Mouse (Mus musculus) thymus, postnatal 36 days (tissue): ENCODE measurements around the gene Mipep.

Source experiments
- DNase-seq, 2 experiments: peaks; one replicate each; pipeline ENCODE4 v3.0.0; 2022; ENCODE audit warnings: mixed read lengths in 2 of 2

Mipep gene

GRCm38 (mm10) chr14:60805871-60806270 lies 21.5 kb downstream of the Mipep start:
- DNase-seq, result no peak

DNA sequence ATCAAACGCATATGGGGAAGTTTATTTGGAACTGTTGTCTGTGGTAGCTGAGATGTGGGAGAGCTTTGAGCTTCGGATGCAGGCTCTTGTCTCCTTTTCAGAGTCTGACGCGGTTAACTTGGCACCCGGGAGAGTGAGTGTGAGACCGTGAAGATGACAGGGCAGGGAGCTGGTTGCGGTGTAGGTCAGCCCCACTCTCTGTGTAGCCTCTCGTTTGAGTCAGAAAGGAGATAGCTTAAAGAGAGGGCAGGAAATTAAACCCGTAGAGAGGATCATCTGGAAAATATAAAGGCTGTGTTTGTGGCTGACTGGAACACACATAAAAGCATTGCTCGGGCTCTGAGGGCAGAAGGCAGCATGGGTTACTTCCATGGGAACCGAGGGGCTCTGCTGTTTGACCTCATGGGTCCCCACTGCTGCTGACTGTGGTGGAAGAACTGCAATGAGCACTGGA lies 22.5 kb downstream of the Mipep start:
- DNase-seq, result no peak

- DNase-seq, result no peak
Measured at GRCm38 (mm10) chr14:60809881-60810280, 25.5 kb downstream of the Mipep start.

DNA sequence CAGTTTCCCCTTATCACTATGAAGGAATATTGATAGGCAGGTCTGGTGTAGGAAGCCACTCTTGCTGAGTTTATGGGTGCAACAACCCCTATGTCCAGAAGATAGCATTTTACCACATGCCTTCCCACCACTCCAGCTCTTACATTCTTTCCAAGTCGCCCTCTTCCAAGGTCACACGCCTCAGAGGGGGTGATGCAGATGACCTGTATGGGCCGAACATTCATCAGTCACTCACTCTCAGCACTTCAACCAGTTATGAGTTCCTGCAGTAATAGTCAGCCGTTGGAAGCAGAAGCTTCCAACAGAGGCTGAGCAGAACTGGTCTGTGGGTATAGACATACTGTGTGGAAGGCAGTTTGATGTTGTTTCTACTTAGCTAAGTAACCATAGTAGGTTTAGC lies 27.2 kb downstream of the Mipep start:
- no peak for DNase-seq

GRCm38 (mm10) chr14:60815098-60815497 lies 30.7 kb downstream of the Mipep start:
- no peak for DNase-seq

- DNase-seq, result no peak
Measured at GRCm38 (mm10) chr14:60818045-60818444, 33.7 kb downstream of the Mipep start.

GRCm38 (mm10) chr14:60830096-60830495 lies 45.7 kb downstream of the Mipep start:
- no peak for DNase-seq

DNA sequence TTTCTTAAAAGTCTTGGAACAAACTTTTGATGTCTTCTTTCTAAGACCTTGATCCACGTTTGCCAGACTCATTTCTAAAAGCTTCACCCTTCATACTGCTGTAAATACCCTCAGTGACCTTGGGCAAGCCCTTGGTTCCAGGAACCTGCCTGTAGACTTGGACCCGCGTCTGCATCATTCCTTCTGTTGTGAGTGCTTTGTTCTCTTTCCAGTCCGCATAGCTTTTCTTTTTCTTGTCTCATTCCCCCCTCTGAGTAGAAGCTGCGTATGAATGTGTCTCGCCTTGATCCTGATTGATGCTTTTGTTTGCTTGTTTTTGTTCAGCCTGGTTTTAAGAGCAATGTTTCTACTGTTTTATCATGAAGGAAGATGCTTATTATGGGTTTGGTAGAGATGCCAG lies 52.3 kb downstream of the Mipep start:
- DNase-seq, result no peak

DNA sequence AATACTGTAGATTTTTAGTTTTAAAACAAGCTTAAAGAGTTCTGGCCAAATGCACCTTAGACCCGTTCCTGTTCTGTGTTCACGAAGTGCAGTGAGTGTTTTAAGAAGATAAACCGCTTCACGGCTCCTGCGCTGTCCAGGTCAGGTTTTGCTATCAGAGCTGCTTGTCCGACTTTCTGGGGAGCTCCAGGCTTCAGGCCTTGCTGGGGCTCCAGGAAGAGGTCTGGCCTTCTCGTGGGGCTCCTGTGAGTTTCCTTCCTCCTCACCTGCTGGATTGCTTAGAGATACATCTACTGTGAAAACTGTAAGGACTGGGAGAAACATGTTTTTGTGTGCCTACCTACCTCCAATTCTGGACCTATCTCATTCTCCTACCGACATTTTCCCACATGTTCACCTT lies 55.3 kb downstream of the Mipep start:
- no peak for DNase-seq

DNA sequence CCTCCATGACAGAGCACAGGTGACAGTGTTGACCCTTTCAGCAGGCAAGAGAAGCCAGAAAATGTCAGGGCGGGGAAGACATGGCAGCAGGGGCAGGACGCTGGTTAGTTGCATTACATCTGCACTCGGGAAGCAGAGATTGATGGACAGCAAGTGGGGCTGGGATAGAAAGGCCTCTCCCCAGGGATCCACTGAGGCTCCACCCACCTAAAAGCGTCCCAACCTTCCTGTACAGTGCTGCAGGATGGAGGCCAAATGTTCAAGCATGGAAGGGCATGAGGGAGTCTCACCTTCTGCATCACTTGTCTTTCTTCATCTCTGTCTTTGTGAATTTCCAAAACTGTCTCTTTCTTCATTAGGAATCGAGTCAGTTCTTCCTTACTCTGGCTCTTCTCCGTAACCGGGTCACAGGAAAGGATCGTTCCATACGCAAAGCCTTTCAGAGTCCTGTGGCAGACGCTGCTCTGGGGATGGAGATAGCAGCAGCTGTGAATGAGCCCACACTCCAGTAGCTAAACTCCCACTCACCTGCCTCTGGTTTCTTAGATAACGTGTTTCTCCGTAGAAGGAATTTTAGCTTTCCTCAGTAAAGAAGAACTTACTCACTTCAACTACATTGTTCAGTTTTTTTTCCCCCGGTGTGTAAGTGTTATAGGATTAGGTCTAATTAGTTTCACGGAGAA lies 57.7 kb downstream of the Mipep start:
- no peak for DNase-seq

DNA sequence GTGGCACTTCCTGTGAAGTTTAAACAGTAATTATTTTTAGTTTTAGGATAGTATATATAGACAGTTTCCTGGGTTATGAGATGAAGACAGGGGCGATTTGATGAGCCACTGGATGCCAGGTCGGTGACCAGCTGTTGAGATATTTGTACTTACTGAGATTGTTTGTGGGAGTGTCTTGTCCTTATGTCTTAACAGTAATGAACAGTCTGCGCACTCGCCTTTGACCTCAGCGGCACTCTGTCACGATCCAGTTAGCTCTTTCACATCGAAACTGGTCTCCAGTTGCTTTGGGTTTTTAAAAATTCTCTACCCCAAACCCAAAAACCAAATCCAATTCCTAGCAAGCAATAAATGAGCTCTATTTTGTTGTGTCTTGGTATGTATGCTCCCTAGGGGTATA lies 59.2 kb downstream of the Mipep start:
- DNase-seq, result no peak

DNA sequence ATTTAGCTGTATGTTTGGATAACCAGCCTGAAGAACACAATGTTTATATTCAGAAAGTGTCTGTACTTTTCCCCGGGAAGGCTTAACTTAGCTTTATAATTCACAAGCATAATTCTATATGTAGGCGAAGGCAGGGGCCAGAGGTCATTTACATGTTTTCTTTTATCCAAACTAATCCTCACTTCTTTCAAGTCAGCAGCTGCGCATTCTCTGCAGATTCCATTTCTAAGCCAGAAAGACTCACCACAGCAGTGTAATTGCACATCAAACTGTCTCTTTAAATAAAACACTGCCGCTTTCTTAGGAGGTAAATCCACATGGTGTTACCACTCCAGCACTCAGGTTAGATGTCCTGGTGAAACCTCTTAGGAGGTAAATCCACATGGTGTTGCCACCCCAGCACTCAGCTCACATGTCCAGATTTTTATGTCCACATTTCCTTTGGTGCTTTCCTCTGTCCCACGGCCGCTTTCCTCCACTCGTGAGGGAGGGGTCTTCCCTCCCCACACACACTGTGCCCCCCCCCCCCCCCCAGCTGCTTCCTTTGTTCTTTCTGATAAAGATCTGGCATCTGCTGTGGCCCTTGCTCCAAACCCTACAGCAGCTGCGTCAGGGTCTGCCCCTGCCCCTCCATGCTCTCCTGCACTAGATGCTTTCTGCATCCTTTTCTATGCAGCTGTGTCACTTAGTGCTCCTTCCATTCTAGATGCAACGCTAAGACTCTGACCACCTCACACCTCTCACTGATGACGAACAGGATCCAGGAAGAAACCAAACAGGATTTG lies 61.1 kb downstream of the Mipep start:
- DNase-seq, result no peak

DNA sequence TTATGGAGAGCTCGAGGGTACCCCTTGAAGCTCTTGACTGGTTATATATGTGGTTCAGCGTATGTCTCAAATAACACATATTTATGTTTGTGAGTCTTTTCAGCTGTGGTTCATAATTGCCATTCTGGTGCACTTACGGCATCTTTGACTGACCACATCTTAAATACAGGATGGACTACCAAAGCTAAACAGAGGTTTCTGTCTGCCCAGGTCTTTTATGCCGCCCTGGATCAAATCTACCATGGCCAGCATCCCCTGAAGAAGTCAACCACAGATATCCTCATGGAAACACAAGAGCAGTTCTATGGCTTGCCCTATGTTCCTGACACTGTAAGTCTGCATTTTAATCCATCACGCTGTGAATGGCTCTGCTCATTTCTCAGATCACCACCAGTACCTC lies 61.8 kb downstream of the Mipep start:
- no peak for DNase-seq

GRCm38 (mm10) chr14:60848194-60848593 lies 63.8 kb downstream of the Mipep start:
- no peak for DNase-seq

DNA sequence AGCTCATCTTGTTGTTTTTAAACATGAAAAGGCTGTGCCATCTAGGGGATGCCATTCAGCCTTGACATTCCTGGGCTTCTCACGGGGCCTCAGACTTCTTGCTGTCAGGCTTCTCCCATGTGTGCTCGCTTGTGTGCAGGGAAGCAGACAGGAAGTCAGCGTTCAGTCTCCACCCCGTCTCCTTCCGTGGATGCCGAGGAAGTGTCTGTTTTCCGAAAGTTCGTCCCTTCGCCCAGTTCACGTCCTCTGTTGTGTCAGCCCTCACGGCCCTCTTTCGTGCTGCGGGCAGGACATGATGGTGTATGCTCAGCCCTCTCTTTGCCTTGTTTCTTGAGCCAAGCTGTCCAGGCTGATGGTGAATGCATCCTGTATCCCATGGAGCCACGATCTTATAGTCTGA lies 65.7 kb downstream of the Mipep start:
- DNase-seq, result no peak

GRCm38 (mm10) chr14:60851632-60852031 lies 67.3 kb downstream of the Mipep start:
- no peak for DNase-seq

DNA sequence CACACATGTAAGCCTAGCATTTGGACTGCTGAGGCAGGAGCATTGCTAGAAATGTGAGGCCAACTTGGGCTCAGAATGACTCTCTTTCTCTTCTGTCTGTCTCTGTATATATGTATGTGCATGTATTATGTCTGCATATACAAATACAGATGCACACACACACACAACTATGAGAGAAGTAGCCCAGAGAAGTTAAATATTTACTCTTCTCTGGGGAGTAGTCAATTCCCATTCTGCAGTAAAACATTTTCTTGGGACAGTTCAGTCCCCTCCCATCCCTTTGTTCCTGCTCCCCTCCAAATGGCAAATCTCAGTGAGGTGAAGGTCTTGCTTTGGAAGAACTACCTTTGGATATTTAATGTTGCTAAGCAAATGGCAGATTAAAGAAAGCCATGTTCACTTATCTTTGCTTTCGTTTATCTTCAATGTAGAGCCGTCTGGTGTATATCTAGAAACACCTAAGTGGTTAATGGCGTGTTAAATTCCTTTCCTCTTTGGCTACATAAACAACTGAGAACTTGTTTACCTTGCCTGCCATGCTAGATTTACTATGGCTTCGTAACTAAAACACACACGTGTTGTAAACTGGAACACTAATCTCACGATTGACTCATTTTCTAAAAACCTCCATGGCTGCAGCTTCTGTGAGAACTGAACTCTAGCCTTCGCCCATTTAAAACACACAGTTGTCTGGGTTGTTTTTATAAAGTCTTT lies 72.0 kb downstream of the Mipep start:
- DNase-seq, result no peak

- no peak for DNase-seq
Measured at GRCm38 (mm10) chr14:60856913-60857300, 72.5 kb downstream of the Mipep start.

- DNase-seq, result no peak
Measured at GRCm38 (mm10) chr14:60863396-60863795, 79.0 kb downstream of the Mipep start.

- DNase-seq, result no peak
Measured at GRCm38 (mm10) chr14:60866399-60866798, 82.0 kb downstream of the Mipep start.

- no peak for DNase-seq
Measured at GRCm38 (mm10) chr14:60868325-60868724, 84.0 kb downstream of the Mipep start.

GRCm38 (mm10) chr14:60871831-60872230 lies 87.5 kb downstream of the Mipep start:
- DNase-seq, result no peak

GRCm38 (mm10) chr14:60882106-60882505 lies 97.7 kb downstream of the Mipep start:
- DNase-seq, result no peak

DNA sequence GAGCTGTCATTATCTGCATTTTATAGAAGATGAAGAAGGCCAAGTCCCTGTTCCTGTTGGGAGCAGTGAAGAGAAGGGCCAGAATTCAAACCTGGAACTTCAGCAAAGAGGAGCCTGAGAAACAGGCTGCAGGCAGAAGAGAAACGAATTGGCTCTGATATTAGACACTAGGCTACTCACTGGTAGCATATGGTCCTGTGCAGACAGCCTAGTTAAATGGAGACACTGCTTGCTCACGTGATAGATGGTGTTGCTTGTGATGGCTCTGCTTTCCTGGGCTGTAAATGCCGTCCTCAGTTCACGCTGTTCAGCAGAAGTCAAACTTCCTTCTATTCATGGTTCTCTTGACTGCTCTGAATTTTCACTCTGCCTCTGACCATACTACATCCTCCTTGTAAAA lies 98.3 kb downstream of the Mipep start:
- DNase-seq, result no peak
